Mouse (Mus musculus) lung, postnatal 14 days (tissue): ENCODE data around the gene Slc32a1.

Experiments used
- DNase-seq: peaks from one replicate; pipeline ENCODE4 v3.0.0; 2021

Gene Slc32a1

DNA sequence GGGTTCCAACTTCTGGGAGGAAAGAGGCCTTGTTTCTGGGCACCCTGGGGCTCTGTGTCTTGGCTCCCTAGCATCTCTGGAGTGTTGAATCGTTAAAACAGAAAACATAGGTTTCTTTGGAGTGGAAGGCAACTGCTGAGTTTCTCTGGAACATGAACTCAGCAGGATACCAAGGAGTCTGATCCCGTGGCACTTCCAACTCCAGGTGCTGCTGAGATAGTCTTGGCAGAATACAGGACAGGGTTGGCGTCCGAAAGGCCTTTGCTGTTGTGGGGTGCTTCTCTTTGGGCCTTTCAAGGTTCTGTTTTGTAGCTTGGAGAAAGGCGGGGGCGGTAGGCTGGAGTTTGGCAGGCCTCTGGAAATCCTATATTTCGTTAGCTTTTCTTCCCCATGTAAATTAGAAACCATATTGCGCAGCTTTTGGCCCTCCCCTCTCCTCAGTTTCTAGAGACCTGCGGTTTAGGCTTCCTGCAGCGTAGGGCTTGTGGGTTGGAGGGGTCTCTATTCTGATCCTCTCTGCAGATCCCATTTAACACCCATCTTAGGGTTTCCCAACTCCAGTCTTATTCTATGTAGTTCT lies 2.2 kb downstream of the Slc32a1 start:
- DNase-seq, result no peak

DNA sequence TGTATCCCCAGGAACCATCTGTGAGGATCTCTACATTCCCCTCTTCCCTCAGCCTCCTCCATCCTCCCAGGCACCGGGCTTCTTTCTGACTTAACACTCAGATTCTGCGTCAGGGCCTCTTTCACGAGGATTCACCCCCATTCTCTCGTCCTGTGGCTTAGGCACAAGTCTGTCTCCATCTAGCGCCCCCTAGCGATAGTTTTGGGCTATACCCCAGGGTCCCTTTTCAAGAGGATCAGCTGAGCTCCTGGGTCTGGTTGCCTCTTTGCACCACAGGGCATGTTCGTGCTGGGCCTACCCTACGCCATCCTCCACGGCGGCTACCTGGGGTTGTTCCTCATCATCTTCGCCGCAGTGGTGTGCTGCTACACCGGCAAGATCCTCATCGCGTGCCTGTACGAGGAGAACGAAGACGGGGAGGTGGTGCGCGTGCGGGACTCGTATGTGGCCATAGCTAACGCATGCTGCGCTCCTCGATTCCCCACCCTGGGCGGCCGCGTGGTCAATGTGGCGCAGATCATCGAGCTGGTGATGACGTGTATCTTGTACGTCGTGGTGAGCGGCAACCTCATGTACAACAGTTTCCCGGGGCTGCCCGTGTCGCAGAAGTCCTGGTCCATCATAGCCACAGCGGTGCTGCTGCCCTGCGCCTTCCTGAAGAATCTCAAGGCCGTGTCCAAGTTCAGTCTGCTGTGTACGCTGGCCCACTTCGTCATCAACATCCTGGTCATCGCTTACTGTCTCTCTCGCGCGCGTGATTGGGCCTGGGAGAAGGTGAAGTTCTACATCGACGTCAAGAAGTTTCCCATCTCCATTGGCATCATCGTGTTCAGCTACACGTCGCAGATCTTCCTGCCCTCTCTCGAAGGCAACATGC lies 3.2 kb downstream of the Slc32a1 start:
- peak; percentile 58 for DNase-seq

DNA sequence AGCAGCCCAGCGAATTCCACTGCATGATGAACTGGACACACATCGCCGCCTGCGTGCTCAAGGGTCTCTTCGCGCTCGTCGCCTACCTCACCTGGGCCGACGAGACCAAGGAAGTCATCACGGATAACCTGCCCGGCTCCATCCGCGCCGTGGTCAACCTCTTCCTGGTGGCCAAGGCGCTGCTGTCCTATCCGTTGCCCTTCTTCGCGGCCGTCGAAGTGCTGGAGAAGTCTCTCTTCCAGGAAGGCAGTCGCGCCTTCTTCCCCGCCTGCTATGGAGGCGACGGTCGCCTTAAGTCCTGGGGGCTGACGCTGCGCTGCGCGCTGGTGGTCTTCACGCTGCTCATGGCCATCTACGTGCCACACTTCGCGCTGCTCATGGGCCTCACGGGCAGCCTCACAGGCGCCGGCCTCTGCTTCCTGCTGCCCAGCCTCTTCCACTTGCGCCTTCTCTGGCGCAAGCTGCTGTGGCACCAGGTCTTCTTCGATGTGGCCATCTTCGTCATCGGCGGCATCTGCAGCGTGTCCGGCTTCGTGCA lies 3.9 kb downstream of the Slc32a1 start:
- DNase-seq, result no peak

DNA sequence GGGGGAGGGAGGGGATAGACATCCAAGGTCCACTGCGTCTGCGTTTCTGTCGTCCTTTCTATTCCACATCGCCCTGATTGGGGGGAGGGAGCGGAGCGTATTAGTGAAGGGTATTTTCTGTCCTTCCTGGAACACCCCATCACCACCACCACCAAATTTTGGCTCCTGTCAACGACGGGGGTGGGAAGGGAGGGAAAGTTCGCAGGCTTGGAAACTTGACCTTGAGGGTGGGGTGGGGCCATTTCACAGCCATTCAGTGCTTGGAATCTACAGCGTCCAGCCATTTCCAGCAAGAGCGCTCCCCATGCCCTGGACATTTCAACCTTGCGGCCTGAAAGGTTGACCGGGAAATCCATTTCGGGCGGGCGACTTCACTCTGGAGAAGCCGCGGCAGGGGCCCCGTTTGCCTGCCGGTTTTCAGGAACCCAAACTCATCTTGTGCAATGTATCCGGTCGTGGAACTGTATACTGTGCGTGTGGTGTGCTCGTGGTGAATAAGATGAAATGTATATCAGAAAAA lies 4.7 kb downstream of the Slc32a1 start:
- DNase-seq, result no peak

DNA sequence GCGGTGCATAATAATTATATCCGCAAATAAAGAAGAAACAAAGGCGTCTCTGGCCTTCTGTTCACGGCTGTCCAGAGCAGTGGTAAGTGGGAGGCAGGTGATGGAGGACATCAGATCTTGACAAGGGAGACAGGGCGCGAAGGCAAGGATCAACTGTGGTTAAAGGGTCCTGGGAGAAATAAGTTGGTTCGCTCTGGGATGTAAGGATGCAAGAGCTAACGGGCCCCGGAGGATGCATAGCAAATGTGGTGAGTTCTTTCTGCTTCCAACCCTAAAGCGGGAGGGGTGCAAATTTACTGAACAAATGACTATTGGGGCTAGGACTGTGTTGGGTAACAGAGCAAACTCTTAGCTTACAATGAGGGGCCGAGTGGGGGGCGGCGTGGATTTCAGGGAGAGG lies 5.1 kb downstream of the Slc32a1 start:
- DNase-seq, result no peak

DNA sequence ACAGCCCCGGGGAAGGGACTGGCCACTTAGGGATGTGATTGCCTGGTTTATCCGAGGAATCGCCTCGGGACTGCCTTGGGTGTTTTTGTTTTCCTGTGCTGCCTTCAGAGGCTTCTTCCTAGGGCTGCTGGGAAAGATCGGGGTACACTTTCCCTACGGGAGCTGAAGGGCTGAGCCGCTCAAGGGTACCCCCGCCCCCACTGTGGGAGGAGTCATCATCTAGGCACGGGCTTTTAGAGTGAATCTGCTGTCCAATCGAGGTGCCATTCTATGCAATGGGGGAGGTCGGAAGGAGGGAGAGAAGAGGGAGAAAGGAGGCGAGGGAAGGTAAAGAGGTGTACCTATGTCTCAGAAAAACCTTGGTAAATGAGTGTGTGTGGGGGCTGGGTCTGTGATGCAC lies 5.7 kb downstream of the Slc32a1 start:
- DNase-seq, result no peak

DNA sequence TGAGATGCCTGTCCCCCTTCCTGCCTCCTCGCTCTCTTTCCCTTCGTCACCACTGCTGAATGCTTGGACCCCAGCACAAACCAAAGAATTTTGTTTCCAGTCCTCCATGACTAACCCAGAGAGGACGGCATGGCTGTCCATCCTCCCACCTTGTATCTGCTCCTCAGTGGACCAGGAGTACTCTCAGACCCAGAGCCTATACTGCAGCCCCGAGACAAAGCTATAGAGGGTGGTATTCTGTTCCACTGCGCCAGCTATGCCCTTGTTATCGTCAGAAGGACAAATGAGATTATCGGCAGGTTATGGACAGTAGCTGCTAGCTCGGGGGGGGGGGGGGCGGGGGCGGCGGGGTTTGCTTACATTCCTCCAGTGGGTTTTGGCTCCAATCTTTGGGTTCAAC lies 6.2 kb downstream of the Slc32a1 start:
- no peak for DNase-seq

DNA sequence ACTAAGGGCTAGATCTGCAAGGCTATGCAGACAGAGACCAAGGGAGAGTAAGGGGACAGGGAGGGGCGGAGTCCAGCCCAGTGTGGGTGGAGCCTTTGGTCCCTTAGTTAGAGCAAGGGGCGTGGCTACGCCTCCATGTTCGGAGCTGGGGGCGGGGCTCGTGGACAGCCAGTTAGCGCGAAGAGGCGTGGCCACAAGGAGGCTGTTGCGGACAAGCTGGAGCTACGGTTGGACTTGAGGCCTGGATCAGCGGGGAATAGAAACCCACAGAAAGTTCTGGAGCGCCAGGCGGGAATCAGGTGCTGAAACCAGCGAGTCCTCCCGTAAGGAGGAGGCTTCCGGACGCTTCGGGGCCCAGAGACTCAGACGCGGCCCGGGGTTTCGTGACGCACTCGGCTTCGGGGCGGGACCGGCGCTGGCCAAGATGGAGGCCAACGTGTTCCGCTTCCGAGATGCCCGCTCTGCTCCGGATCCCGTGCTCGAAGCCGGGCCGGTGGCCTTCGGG lies 14.2 kb downstream of the Slc32a1 start, which contains the start of gene Actr5:
Actr5 (plus strand) TSS at position 171 of the 505 bp plus-strand sequence.
- peak; percentile 94 for DNase-seq

DNA sequence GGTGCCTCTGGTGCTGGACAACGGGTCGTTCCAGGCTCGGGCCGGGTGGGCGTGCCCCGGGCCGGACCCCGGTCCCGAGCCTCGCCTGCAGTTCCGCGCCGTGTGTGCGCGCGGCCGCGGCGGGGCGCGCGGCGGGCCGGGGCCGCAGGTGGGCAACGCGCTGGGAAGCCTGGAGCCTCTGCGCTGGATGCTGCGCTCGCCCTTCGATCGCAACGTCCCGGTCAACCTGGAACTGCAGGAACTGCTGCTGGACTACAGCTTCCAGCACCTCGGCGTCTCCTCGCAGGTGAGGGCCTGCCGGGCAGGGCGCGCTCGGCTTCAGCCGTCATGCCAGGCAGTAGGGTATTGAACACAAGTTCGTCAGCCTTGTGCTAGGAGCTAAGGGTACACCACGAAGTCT lies 14.7 kb downstream of the Slc32a1 start:
- no peak for DNase-seq

DNA sequence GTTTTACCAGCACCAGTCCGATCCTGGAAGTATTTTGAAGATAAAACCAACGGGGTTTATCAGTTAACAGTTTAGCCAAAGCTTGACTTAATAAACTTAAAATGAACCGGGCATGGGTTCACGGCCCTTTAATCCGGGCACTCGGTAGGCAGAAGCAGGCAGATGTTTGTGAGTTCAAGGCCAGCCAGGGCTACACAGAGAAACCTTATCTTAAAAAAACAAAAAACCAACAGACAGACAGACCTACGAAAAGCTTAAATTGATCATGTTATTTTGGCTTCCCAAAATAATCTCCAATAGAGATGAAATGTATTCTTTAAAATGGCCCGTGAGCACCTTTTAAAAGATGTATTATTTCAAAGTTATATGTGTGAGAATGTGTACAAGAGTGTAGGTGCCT lies 15.1 kb downstream of the Slc32a1 start:
- no peak for DNase-seq

DNA sequence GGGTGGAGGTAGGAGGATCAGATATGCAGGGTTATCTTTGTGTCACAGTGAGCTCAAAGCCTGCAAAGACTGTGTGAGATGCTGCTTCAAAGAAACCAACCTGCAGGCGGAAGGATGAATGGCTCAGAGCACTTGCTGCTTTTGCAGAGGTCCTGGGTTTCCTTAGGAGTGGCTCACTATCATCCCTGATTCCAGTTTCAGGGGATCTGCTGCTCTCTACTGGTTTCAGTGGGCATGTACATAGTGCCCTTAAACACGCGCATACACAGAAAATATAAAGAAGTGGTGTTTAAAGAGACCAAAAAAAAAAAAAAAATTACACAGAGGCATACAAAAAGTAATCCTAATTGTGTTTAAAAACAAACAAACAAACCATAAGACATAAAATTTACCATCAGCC lies 18.3 kb downstream of the Slc32a1 start:
- DNase-seq, result no peak

DNA sequence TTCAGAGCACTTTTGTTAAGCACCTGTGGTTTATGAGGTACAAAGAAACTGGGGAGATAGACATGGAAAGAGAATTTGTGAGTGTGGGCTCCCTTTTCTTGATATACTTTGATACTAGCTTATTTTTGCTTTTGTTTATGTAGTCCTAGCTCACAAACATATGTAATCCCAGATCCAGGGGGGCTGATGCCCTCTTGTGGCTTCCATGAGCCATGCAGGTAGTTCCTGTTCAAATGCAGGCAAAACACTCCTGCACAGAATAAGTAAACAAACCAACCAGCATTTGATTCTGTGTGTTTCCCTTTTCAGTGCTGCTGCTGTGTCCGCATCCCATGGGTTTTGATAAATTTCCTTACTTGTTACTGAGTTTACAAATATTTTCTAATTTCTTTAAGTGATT lies 18.8 kb downstream of the Slc32a1 start:
- no peak for DNase-seq

DNA sequence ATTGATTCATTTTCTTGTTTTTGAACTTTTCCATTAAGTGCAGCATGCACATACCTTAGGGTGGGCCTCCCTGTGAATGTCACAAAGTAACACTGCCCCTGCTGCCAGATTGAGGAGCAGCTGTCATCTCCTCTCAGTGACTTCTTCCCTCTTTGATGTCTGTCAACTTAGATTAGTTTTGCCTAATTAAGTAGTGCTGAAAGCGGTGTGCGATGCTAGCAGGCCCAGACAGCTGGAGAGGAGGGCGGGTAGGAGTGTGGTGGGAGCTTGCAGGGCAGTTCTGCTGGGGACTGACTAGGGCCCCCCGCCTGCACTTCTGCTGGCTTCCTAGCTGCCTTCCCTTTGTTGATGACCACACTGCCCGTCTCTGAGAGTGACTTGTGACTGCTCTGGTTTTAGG lies 21.3 kb downstream of the Slc32a1 start:
- DNase-seq, result no peak

DNA sequence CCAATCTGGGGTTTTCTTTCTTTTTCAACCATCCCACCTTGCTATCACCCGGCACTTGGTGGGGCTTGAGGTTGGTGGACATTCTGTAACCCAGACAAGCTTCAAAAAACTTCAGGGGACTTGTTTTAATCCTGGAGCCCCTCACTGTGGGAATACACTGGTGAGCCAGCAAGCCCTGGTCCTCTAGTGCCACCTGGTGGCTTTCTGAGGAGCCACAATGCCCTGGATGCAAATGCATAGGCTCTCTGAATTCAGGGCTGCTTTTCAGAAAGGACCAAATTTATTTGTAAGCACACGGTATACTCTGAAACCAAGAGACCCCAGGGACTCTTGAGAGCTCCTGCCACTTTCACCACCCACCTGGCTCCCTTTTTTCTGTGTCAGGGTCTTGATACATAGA lies 31.3 kb downstream of the Slc32a1 start:
- peak; percentile 78 for DNase-seq

DNA sequence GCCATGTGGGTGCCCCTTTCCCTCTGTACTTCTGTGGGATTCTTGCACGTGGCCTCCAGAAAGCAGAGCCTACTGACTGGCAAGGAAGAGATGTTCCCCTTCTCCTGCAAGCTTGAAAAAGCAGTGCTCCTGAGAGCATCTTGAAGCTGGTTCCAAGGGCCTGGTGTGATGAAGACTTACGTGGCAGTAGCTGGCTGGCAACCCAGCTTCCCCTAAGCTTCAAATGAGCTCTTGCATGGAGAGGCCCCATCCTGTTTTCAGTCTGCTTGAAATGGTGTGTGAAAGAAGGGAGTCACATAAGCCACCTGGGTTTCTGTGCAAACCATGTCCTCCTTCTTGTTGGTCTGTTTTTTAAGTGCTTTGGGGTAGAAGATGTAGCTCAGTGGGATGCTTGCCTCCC lies 32.0 kb downstream of the Slc32a1 start:
- DNase-seq, result no peak

DNA sequence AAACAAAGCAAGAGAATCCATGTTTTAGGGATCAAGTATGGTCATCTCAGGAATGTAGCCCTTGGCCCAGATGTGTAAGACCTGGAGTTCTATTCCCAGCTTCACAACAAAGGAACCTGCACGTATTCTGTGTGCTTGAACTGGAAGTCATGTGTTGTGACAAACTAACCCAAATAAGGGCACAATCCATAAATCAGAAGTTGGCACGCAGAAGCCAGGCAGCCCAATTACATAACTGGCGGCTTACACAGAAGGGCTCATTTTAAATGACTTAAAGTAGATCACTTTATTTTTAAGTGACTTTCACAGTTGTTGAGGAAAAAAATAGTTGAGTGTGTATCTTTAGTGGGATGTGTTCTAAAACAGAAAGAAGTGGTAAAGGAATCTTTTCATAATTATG lies 33.2 kb downstream of the Slc32a1 start:
- no peak for DNase-seq

DNA sequence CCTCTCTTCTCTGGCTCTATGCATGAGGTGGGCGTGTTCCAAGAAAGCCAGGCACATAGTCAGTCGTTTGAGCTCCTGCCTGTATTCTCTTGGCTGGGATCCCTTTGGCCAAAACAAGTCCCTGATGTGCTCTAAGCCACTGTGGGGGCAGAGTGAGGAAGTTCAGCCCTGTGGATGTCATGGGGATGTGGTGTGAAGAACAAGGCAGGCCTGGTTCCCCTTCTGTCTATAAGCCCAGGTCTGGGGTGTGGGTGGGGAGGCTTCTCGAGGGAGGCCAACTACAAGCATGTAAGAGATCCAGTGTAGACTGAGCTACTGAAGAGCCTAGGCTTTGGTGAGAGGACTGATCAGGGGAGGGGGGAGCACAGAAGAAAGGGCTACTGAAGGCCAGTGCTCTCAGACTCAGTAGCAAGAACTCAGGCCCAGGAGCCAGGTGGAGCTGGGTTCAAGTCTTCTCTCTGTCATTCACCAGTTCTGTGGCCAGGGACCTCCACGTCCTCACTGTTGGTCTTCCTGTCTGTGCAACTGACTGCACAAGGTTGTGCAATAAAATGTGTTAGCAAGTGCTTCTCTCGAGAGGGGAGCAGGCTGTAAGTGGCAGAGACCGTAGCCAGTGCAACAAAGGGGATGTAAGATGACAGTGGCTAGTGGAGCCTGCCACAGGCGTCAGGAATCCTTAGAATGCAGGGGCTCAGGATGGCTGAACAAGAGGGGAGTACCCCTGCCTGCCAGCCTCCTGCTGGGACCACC lies 40.8 kb downstream of the Slc32a1 start:
- no peak for DNase-seq

DNA sequence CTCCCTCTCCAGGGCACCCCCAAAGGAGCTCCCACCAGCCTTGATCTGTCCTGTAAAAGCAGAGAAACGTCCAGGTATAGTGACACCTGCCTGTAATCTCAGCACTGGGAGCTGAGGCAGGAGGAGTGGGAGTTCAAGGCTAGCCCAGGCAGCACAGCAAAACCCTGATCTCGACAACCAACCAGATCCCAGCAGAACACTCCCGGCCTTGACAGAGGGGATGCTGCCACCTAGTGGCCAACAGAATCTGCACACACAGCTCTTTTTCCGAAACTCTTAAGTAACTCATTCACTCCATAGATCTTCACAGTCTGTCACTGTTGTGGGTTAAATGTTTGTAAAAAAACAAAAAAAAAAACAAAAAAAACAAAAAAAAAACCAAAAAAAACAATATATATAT lies 42.4 kb downstream of the Slc32a1 start:
- DNase-seq, result peak; percentile 86

DNA sequence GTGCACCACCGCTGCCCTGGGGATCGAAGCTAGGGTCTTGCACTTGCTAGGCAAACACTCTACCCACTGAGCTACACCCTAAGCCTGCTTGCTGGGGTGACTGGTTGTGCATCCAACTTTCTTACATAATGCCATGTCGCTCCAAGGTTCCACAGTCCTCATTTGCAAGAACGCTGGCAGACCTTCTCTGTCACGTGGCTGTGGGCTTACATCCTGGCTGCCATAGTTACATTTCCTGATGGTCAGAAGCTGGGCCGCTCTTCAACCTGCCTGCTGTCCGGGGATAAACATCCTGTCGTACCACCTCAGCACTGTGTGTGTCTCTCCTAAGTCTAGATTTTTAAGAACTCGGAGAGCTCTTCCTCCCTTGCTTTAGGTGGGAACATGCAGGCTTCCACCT lies 44.1 kb downstream of the Slc32a1 start:
- DNase-seq, result peak; percentile 55

DNA sequence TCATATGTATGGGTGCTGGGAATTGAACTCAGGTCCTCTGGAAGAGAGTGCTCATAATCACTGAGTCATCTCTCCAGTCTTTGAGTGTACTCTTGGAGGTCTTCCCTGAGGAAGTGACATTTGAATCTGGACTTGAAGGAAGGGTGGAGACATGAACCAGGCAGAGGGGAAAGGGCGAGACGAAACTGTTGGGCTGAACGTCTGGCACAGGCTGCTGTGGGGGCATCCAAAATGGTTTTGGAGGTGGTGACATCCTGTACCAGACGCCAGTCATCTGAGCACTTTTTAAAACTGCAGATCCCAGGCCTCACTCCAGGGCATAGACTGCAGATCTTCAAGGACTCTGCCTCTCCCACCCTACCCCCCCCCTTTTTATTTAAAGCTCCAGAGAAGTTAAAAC lies 45.2 kb downstream of the Slc32a1 start:
- DNase-seq, result no peak

DNA sequence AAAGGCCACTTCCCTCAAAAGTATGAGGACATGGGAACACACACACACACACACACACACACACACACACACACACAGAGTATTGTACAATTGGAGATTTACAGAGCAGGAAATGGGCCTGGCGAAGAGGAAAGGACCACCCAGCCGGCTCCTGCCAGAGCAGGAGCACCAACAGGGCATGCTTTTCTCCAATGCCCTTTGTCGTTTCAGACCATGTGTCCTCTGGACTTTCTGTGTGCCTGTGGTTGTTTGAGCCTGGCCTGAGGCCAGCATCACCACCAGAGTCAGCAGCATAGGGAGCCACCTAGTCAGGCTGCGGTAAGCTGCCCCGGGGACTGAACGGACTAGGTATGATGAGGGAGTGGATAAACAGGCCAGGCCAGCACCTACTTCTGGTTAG lies 48.3 kb downstream of the Slc32a1 start:
- DNase-seq, result no peak

DNA sequence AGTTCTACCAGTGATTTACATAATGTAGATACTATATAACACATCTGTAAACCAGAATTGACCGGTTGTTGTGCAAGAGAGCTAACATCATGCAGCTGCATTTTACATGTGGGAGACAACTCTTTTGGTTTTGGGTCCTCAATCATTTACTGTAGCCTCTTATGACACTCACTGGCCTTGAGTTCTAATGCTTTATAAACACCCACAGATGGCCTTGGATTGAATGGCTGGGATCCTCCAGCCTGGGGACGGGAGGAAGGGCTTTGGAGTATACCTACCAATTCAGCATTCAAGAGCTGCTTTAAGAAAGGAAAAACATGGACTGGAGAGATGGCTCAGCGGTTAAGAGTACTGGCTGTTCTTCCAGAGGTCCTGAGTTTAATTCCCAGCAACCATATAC lies 48.8 kb downstream of the Slc32a1 start:
- DNase-seq, result no peak

DNA sequence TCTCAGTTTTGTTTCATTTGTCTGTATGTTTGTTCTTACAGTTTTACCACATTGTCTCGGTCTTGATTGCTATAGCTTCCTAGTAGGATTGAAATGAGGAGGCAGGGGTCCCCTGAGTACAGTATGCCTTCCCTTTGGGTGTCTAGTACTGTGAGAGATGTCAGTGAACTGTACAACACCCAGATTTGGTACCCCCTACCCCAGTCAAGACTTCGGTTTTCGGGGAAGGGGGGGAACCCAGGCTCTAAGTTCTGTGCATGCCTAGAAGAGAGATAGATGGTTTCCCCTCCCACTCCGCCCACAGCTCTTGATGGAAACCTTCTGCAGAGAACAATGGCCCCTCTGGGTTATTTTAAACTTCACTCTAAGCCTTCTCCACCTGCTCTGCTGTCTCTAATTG lies 54.5 kb downstream of the Slc32a1 start, which contains the start of gene Ppp1r16b:
Ppp1r16b (plus strand) TSS at position 301 of the 400 bp plus-strand sequence.
- no peak for DNase-seq
